Mouse (Mus musculus) testis, adult 2 months (tissue): ENCODE data around the gene Cda.

ENCODE experiments used
- CTCF ChIP-seq: fragments of 200-500 bp; IDR thresholded peaks from 2 replicates; pipeline ENCODE4 v1.5.1; 2012; ENCODE audit warnings: low read depth, mild to moderate bottlenecking, inconsistent platforms, low read length, moderate library complexity; ENCODE audit not compliant: control insufficient read depth, insufficient read depth, insufficient replicate concordance
- POLR2A ChIP-seq: fragments of 200-500 bp; IDR thresholded peaks from 2 replicates; pipeline ENCODE4 v1.6.1; 2012; ENCODE audit warnings: low read depth, mild to moderate bottlenecking, inconsistent platforms, low read length, moderate library complexity; ENCODE audit not compliant: control insufficient read depth

GRCm38 (mm10) chr4:138361370-138361821, 6.4 kb downstream of the Cda start:
- TF ChIP-seq POLR2A, result no peak
- no peak for TF ChIP-seq CTCF
